Mouse (Mus musculus) C2C12 (cell line): ENCODE measurements around the gene Ptprm.

Experiments
- CEBPB ChIP-seq: IDR thresholded peaks from one replicate; pipeline ENCODE4 v1.6.1; 2011; ENCODE audit warnings: low read depth, mild to moderate bottlenecking, control low read depth, moderate library complexity
- CTCF ChIP-seq: IDR thresholded peaks from one replicate; pipeline ENCODE4 v1.5.1; 2011; ENCODE audit not compliant: control insufficient read depth, insufficient read depth, insufficient read length
- MAX ChIP-seq: IDR thresholded peaks from one replicate; pipeline ENCODE4 v1.6.1; 2011; ENCODE audit warnings: mild to moderate bottlenecking, control low read depth
- MYOD1 ChIP-seq: IDR thresholded peaks from one replicate; pipeline ENCODE4 v1.6.1; 2011; ENCODE audit warnings: low read depth; ENCODE audit not compliant: control insufficient read depth, insufficient read length
- USF1 ChIP-seq: IDR thresholded peaks from one replicate; pipeline ENCODE4 v1.6.1; 2011; ENCODE audit warnings: low read depth, mild to moderate bottlenecking, control low read depth, moderate library complexity

GRCm38 (mm10) chr17:67324499-67324832 lies 29.8 kb downstream of the Ptprm start:
- TF ChIP-seq CTCF (no peak), MYOD1 (no peak), MAX (no peak), CEBPB (no peak), USF1 (no peak)
